Mouse (Mus musculus) heart, embryonic 14.5 days (tissue): Measurements from ENCODE around the gene Nabp2. TPM values are rescaled to one million over a fixed set of nuclear protein-coding genes. Genes with fewer than 3 reads are reported as not detected.

ENCODE experiments used
- ATAC-seq: fragments of 200-750 bp; cut with Nextera tagmentation; 2 replicates; pipeline ENCODE4 v1.8.0; 2017; ENCODE audit warnings: low read depth, moderate TSS enrichment; ENCODE audit not compliant: insufficient number of reproducible peaks, insufficient read depth, low FRiP score
- H3K27ac ChIP-seq, 2 experiments: fragments of 200-500 bp in 1 of 2; fragments of 300-500 bp in 1 of 2; sonication (generic) in 1 of 2; replicated peaks in 1 of 2; 2 replicates each; pipeline ENCODE4 v1.5.1; 2012 to 2014; ENCODE audit warnings: low read depth in 2 of 2, low read length in 2 of 2, control low read depth in 1 of 2, mild to moderate bottlenecking in 1 of 2, mixed read lengths in 1 of 2; ENCODE audit not compliant: control insufficient read depth in 1 of 2, insufficient read depth in 1 of 2
- H3K27me3 ChIP-seq: fragments of 300-500 bp; sonication (generic); 2 replicates; pipeline ENCODE4 v1.6.1; 2014; ENCODE audit warnings: mild to moderate bottlenecking, low read length, control low read depth; ENCODE audit not compliant: control insufficient read depth, insufficient read depth
- H3K36me3 ChIP-seq: fragments of 300-500 bp; sonication (generic); 2 replicates; pipeline ENCODE4 v1.6.1; 2014; ENCODE audit warnings: mild to moderate bottlenecking, control low read depth, low read length, mixed read lengths; ENCODE audit not compliant: control insufficient read depth, insufficient read depth
- H3K4me1 ChIP-seq, 2 experiments: fragments of 200-500 bp in 1 of 2; fragments of 300-500 bp in 1 of 2; sonication (generic) in 1 of 2; 2 replicates each; pipeline ENCODE4 v1.6.1; 2012 to 2014; ENCODE audit warnings: low read length in 2 of 2, control low read depth in 1 of 2, mixed read lengths in 1 of 2; ENCODE audit not compliant: control insufficient read depth in 2 of 2, insufficient read depth in 2 of 2
- H3K4me2 ChIP-seq: fragments of 300-500 bp; sonication (generic); 2 replicates; pipeline ENCODE4 v1.6.1; 2014; ENCODE audit warnings: mild to moderate bottlenecking, low read length
- H3K4me3 ChIP-seq, 2 experiments: fragments of 200-500 bp in 1 of 2; fragments of 300-500 bp in 1 of 2; sonication (generic) in 1 of 2; 2 replicates each; pipeline ENCODE4 v1.5.1; 2012 to 2014; ENCODE audit warnings: low read length in 2 of 2, mild to moderate bottlenecking in 2 of 2, control low read depth in 1 of 2, low read depth in 1 of 2, moderate library complexity in 1 of 2; ENCODE audit not compliant: control insufficient read depth in 1 of 2, insufficient read depth in 1 of 2
- H3K9ac ChIP-seq: fragments of 300-500 bp; sonication (generic); 2 replicates; pipeline ENCODE4 v1.6.1; 2014; ENCODE audit warnings: mild to moderate bottlenecking, low read length
- H3K9me3 ChIP-seq: fragments of 300-500 bp; sonication (generic); 2 replicates; pipeline ENCODE4 v1.6.1; 2016; ENCODE audit warnings: low read length, control low read depth; ENCODE audit not compliant: control insufficient read depth
- WGBS: fragments of 180-500 bp; shearing (Covaris S2); extraction: QIAGEN DNeasy Blood & Tissue Kit; methylation state at CpG from one replicate; pipeline ENCODE4 v1.1.7; 2014; 5-methylcytosine and 5-hydroxymethylcytosine counted together
- polyA plus RNA-seq: library from polyadenylated mRNA; unstranded; fragments of >200 nt; fragmentation: Nextera tagmentation; extraction: Ambion mirVana; gene quantifications from 2 replicates; pipeline ENCODE4 v1.2.1, GENCODE M21; 2014

Gene Nabp2
- polyA plus RNA-seq, 1 experiment from 2014 or later: 66.6 TPM

DNA sequence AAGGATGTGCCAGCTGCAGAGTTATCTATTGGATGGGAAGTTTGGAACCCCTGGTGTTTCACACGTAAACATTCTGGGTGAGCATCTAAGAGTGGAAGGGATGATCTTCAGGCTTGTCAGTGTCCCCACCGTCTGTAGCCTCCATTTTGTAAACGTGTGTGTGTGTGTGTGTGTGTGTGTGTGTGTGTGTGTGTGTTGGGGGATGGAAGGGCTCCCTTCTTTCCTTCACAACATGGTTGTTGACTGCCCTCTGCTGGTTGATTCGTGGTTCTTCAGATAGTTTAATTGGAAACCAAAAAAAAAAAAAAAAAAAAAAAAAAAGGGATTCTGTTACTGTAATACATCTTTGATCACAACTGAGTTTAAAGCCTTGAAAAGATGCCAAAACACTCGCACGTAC lies 44.0 kb upstream of the Nabp2 start:
- Histone ChIP-seq H3K27ac (no peak overlapping the region), H3K4me1 (peaks cover 0 to 6% of the 10 kb centered on the region in 2 experiments; a peak in 2 of 4 replicates), H3K4me2 (peak overlapping the region; percentile 32; the same call in 1 of the 2 replicates), H3K9ac (no peak overlapping the region), H3K27me3 (no peaks in the 10 kb centered on the region), H3K36me3 (no peaks in the 10 kb centered on the region), H3K9me3 (no peaks in the 10 kb centered on the region), H3K4me3 (no peak overlapping the region)
- 3% methylated on average over 6 of the region's 6 CpGs for WGBS
- ATAC-seq: no peak

DNA sequence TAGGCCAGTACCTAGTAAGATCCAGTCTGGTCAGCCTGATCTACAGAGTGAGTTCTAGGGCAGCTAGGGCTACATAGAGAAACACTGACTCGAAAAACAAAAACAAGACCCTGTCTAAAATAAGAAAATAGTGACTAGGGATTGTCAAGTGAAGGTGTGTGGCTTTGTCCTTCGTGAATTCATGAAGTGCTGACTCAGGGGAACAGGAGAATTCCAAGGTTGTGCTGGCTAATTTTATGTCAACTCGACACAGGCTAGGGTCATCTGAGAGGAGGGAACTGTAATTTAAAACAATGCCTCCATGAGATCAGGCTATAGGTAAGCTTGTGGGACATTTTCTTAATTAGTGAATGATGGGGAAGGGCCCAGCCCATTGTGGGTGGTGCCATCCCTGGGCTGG lies 43.2 kb upstream of the Nabp2 start:
- 72% methylated on average over 3 of the region's 3 CpGs for WGBS
- no peak for ATAC-seq
- Histone ChIP-seq H3K4me2 (no peak overlapping the region), H3K9ac (no peak overlapping the region), H3K4me1 (0 out of 4 replicates have a peak, but pooled peaks cover 0 to 3% of the 10 kb centered on the region in 2 experiments), H3K36me3 (no peaks in the 10 kb centered on the region), H3K27ac (no peak overlapping the region), H3K27me3 (no peaks in the 10 kb centered on the region), H3K4me3 (no peak overlapping the region), H3K9me3 (no peaks in the 10 kb centered on the region)

DNA sequence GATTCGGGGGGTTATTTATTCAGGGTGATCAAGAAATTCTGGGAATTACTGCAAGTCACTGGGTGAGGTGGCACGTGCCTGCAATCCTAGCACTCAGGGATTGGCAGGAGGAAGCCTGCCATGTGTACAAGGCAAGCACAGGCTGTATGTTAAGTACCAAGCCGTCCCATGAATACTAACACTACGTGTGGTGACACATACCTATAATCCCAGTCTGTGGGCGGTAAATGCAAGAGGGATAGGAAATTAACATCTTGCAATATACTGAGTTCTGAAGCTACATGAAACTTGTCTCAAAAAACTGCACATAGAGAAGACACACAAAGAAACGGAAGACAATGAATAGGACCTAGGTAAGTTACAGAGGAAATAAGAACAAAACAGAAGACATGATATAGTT lies 39.7 kb upstream of the Nabp2 start:
- H3K36me3 ChIP-seq: no peaks in the 10 kb centered on the region
- H3K27me3 ChIP-seq: no peaks in the 10 kb centered on the region
- H3K27ac ChIP-seq: no peak overlapping the region
- H3K9ac ChIP-seq: no peak overlapping the region
- no peak overlapping the region for H3K4me2 ChIP-seq
- H3K9me3 ChIP-seq: no peaks in the 10 kb centered on the region
- WGBS: 77% methylated on average over 6 of the region's 6 CpGs
- no peak overlapping the region for H3K4me3 ChIP-seq
- 0 out of 4 replicates have a peak, but pooled peaks cover 0 to 3% of the 10 kb centered on the region in 2 experiments for H3K4me1 ChIP-seq
- no peak for ATAC-seq

DNA sequence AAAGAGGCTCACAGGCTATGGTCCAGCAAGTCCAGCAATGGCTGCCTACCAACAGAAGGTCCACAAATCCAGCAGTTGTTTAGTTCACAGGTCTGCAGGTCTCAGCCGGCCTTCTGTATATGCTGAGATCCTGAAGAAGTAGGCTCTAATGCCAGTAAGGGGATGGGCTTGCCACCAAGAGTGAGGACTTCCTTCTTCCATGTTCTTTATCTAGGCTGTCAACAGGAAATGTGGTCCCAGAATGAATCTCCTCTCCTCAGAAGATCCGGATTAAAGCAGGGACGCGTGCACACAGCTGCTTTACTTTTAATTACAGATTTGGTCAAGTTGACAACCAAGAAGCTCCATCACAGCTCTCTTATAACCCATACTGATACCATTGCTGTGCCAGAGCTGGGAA lies 34.1 kb upstream of the Nabp2 start:
- Histone ChIP-seq H3K4me3 (no peak overlapping the region), H3K4me2 (no peak overlapping the region), H3K36me3 (peaks cover 14% of the 10 kb centered on the region), H3K27me3 (no peaks in the 10 kb centered on the region), H3K4me1 (no peaks in the 10 kb centered on the region), H3K27ac (no peak overlapping the region), H3K9me3 (no peaks in the 10 kb centered on the region), H3K9ac (no peak overlapping the region)
- ATAC-seq: no peak
- WGBS: 65% methylated on average over 4 of the region's 4 CpGs

DNA sequence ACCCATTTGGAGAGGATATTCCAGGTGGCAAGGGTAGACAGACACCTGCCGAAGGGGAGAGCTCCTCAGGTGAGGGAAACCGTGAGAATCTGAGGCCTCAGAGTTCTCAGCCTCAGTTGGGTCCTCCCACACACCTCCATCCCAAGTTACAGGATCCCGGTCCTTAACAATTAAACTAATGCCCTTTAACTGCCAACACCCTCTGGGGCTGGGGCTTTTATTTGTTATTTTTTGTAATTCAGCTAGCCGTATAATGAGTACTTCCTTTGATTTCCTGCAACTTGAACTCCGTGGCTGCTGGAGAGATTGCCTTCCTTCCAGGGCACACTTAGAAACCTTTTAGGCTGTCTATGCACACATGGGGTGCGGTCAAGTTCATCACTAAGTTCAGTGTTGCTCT lies 33.1 kb upstream of the Nabp2 start:
- Histone ChIP-seq H3K27ac (no peak overlapping the region), H3K4me2 (no peak overlapping the region), H3K9ac (no peak overlapping the region), H3K27me3 (no peaks in the 10 kb centered on the region), H3K36me3 (peaks cover 24% of the 10 kb centered on the region), H3K4me1 (no peaks in the 10 kb centered on the region), H3K4me3 (no peak overlapping the region), H3K9me3 (no peaks in the 10 kb centered on the region)
- 63% methylated on average over 6 of the region's 6 CpGs for WGBS
- no peak for ATAC-seq

DNA sequence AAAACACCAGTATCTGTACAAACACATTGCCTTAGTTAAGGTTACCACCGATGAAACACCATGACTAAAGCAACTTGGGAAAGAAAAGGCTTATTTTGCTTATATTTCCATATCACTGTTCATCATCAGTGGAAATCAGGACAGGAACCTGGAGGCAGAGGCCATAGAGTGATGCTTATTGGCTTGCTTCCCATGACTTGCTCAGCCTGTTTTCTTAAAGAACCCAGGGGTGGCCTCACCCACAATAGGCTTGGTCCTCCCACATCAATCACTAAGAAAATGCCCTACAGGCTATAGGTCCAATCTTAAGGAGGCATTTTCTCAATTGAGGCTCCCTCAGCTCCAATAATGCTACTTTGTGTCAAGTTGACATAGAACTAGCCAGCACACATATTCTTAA lies 31.4 kb upstream of the Nabp2 start:
- no peak overlapping the region for H3K4me2 ChIP-seq
- 84% methylated on average over 1 of the region's 1 CpGs for WGBS
- no peak for ATAC-seq
- peaks cover 40% of the 10 kb centered on the region for H3K36me3 ChIP-seq
- no peak overlapping the region for H3K27ac ChIP-seq
- no peaks in the 10 kb centered on the region for H3K4me1 ChIP-seq
- H3K4me3 ChIP-seq: no peak overlapping the region
- H3K27me3 ChIP-seq: no peaks in the 10 kb centered on the region
- no peaks in the 10 kb centered on the region for H3K9me3 ChIP-seq
- H3K9ac ChIP-seq: no peak overlapping the region

GRCm38 (mm10) chr10:128441324-128442119 lies 30.2 kb upstream of the Nabp2 start:
- H3K4me2 ChIP-seq: no peak overlapping the region
- H3K36me3 ChIP-seq: peaks cover 52% of the 10 kb centered on the region
- no peak for ATAC-seq
- no peak overlapping the region for H3K9ac ChIP-seq
- no peaks in the 10 kb centered on the region for H3K9me3 ChIP-seq
- no peaks in the 10 kb centered on the region for H3K27me3 ChIP-seq
- no peaks in the 10 kb centered on the region for H3K4me1 ChIP-seq
- H3K4me3 ChIP-seq: no peak overlapping the region
- 90% methylated on average over 10 of the region's 10 CpGs for WGBS
- no peak overlapping the region for H3K27ac ChIP-seq

DNA sequence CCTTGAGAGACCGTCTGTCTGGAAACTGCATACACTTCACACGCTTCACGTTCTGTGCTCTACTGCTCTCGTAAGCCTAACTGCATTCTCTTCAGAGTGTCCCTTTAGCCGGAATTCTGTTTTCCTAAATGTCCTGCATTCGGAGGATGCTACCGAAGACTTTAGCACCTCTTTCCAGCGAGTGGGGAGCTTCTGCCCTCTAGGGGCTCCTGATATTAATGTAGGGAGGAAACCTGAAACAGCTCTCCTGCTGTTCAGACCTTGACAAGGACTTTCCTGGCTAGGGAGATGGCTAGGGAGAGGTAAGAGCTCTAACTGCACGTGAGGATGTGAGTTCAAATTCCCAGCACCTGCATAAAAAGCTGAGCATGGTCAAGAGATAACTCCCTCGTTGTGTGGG lies 29.1 kb upstream of the Nabp2 start:
- WGBS: 59% methylated on average over 10 of the region's 10 CpGs

More for the DNA sequence above, 29.1 kb upstream of the Nabp2 start:
- H3K27ac ChIP-seq: no peak overlapping the region
- H3K9ac ChIP-seq: no peak overlapping the region
- ATAC-seq: no peak
- peaks cover 64% of the 10 kb centered on the region for H3K36me3 ChIP-seq
- H3K9me3 ChIP-seq: no peaks in the 10 kb centered on the region
- H3K4me1 ChIP-seq: peaks cover 4 to 6% of the 10 kb centered on the region in 2 experiments
- no peak overlapping the region for H3K4me2 ChIP-seq
- no peaks in the 10 kb centered on the region for H3K27me3 ChIP-seq
- H3K4me3 ChIP-seq: no peak overlapping the region
